Mouse (Mus musculus) lung, adult 2 months (tissue): ENCODE measurements around the gene Ccnb1. TPM values are rescaled to one million over a fixed set of nuclear protein-coding genes. Genes with fewer than 3 reads are reported as not detected.
"Not testable (repeated sequence)": the region's sequence is repeated elsewhere in the genome, so short reads cannot be mapped to it uniquely, and the experiment has no call there.

Experiments used
- DNase-seq: peaks from one replicate; pipeline ENCODE4 v3.0.0; 2022
- H3K4me1 ChIP-seq: fragments of 200-500 bp; 2 replicates; pipeline ENCODE4 v1.6.1; 2011; ENCODE audit warnings: low read length; ENCODE audit not compliant: control insufficient read depth, insufficient read depth
- H3K4me3 ChIP-seq: fragments of 200-500 bp; replicated peaks from 2 replicates; pipeline ENCODE3; 2011; ENCODE audit warnings: low read depth, mild to moderate bottlenecking, control low read depth, low read length; ENCODE audit errors: extremely low read depth
- CTCF ChIP-seq: fragments of 200-500 bp; IDR thresholded peaks from 2 replicates; pipeline ENCODE4 v1.5.1; 2011; ENCODE audit warnings: mild to moderate bottlenecking, low read length, control low read depth; ENCODE audit not compliant: insufficient read depth
- POLR2A ChIP-seq: fragments of 200-500 bp; IDR thresholded peaks from 2 replicates; pipeline ENCODE4 v1.6.1; 2011; ENCODE audit warnings: low read depth, mild to moderate bottlenecking, control low read depth, low read length, borderline replicate concordance; ENCODE audit errors: extremely low read depth
- WGBS: fragments of 180-500 bp; shearing (Covaris S2); methylation state at CpG from one replicate; pipeline ENCODE4 v1.1.7; 2018; 5-methylcytosine and 5-hydroxymethylcytosine counted together
- polyA plus RNA-seq: library from polyadenylated mRNA; depleted of rRNA; stranded (reverse); fragments of >200 nt; gene quantifications from 2 replicates; pipeline ENCODE4 v1.2.3, GENCODE M21; 2012

Gene Ccnb1
- polyA plus RNA-seq, 1 experiment, result 3.2 TPM

DNA sequence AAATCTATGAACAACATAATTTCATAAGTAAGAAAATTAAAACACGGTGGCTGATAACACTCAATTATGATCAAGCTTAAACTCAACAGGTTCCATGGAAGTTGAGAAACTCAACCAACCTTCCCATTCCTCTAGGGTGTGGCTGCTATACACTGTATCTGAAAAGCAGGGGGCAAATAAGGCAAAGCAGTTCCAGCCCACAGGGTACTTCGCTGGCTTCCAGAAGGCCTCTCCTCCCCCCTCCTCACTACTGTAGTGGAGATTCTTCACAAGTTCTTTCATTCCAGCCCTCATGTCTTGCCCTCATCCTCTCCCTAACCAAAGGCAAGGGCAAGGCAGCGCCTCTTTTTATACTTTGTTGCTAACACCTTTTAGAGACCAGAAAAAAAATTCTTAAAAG is 37.5 kb upstream of the Ccnb1 start:
- Histone ChIP-seq H3K4me3 (no peak overlapping the region), H3K4me1 (no peaks in the 10 kb centered on the region)
- no peak for DNase-seq
- 92% methylated on average over 3 of the region's 3 CpGs for WGBS
- TF ChIP-seq CTCF (no peak), POLR2A (no peak)

DNA sequence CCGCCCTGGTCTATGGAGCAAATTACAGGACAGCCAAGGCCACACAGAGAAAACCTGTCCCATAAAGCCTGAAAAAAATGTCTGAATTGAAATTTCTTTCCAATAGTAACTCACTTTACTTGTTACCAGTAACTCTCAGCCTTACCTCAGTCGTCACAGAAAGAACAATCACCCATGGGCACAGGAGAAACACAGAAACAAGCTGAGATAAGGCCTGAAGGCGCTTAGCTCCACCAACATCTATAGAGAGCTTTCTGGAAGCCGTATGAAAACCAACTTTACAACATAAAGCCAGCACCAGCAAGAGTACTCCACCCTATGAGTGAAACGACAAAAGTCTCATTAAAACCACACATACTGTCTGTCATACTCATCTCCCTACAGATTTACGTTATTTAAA is 28.1 kb upstream of the Ccnb1 start:
- DNase-seq, result no peak
- WGBS, result 91% methylated on average over 6 of the region's 6 CpGs
- TF ChIP-seq CTCF (no peak), POLR2A (no peak)
- H3K4me3 ChIP-seq, result no peak overlapping the region
- H3K4me1 ChIP-seq, result no peaks in the 10 kb centered on the region

DNA sequence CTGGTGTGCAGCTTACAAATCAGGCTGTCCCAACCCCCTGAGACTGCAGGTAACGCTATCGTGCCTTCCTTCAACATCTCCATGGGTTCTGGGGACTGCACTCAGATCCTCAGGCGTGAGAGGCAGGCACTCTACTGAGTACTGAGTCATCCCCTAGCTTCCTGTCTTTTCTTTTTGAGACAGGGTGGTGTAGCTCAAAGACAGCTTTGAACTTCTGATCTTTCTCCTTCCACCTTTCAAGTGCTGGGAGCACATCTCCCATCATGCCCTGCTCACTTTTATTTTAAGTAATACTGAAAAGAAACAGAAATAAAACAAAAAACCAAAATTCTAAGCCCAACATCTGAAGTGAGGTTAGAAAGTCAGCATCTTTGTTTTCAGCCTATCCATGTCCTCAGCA is 19.4 kb upstream of the Ccnb1 start:
- WGBS, result 93% methylated on average over 3 of the region's 3 CpGs

DNA sequence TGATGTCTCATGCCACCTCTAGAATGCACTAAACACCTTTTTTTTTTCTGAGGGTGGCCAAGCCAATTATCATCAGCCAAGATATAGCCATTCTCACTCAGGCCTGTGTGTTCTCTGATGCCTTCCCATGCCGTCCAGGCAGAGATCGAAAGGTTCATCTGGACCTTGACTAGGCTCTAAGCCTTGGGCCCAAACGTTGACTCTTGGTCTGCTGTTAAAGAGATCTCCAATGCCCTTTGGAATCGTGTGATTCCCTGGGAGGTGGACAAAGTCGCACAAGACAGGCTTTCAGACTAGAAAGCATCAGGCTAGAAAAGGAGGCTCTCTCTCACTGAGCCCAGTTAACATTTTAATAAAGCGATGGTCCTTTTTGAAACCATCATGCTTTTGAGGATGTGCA is 10.8 kb upstream of the Ccnb1 start:
- TF ChIP-seq POLR2A (no peak), CTCF (no peak)
- Histone ChIP-seq H3K4me1 (no peaks in the 10 kb centered on the region), H3K4me3 (no peak overlapping the region)
- DNase-seq, result no peak
- WGBS, result 84% methylated on average over 6 of the region's 6 CpGs

More for the DNA sequence above, 19.4 kb upstream of the Ccnb1 start:
- TF ChIP-seq CTCF (no peak), POLR2A (no peak)
- no peak overlapping the region for H3K4me3 ChIP-seq
- no peaks in the 10 kb centered on the region for H3K4me1 ChIP-seq
- DNase-seq, result no peak

DNA sequence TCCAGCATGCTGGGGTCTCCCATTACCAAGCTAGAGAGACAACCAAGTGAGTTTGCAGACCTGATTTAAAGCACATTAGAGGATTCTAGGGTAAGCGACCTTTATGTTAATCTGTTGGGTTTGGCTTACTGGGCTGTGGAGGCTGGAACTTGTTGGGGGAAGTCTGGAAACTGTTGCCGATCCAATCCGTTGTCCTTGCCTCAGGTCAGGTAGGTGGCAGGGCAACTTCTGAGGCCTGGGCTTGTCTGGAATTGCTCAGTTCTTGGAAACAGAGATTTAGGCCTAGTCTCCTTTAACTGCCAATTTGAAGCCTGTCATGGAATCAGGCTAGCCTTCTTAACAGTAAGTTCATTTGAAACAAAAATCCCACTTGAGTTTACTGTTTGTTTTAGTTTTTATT is 2.7 kb upstream of the Ccnb1 start:
- no peak overlapping the region for H3K4me3 ChIP-seq
- 83% methylated on average over 3 of the region's 3 CpGs for WGBS
- TF ChIP-seq CTCF, result no peak
- TF ChIP-seq POLR2A, result no peak
- DNase-seq, result no peak
- peaks cover 2% of the 10 kb centered on the region; the same call in 1 of the 2 replicates for H3K4me1 ChIP-seq

GRCm38 (mm10) chr13:100788057-100788456 is 1.7 kb upstream of the Ccnb1 start:
- DNase-seq, H3K4me3 ChIP-seq, H3K4me1 ChIP-seq: not testable (repeated sequence)
- 95% methylated on average over 12 of the region's 14 CpGs for WGBS

- DNase-seq, result peak; percentile 12
- H3K4me1 ChIP-seq, result peaks cover 2% of the 10 kb centered on the region; the same call in 1 of the 2 replicates
- TF ChIP-seq CTCF, result no peak
- no peak for TF ChIP-seq POLR2A
- no peak overlapping the region for H3K4me3 ChIP-seq
- WGBS, result 72% methylated on average over 6 of the region's 6 CpGs
Observed at GRCm38 (mm10) chr13:100787316-100788010, 1.1 kb upstream of the Ccnb1 start.

DNA sequence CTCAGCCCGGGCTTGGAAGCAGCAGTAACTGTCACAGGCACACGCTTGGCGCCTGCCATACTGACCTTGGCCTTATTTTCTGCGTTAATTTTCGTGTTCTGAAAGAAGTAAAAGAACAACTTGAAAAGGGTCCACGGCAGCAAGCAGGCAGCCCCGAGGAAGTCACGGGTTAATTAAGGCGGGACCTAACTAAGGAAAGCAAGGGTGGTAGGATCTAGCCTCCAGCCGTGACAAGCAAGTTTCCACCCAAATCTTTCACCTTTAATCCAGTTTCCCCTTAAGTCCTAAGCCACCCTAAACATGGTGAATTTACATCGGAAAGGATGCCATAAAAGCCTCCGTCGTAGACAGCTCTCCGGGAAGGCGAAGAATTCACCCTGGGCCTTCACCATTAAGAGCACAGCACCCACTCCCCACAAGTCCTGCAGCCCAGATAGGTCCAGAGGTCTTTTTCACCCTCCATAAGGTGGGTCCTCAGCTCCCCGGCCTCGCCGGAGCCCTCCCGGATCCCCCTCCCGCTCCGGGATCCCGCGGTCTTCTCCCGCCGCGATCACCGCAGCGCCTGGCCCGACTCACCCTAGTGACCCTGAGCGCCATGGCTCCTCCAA is 460 bp downstream of the Ccnb1 start:
- peaks cover 2% of the 10 kb centered on the region; the same call in 1 of the 2 replicates for H3K4me1 ChIP-seq
- no peak for DNase-seq

GRCm38 (mm10) chr13:100777491-100777890 is 8.9 kb downstream of the Ccnb1 start:
- DNase-seq, result no peak
- H3K4me3 ChIP-seq, result no peak overlapping the region
- WGBS, result 61% methylated on average over 3 of the region's 3 CpGs
- TF ChIP-seq POLR2A (no peak), CTCF (no peak)
- peaks cover 2% of the 10 kb centered on the region; the same call in 1 of the 2 replicates for H3K4me1 ChIP-seq

More for the DNA sequence above, 460 bp downstream of the Ccnb1 start:
- H3K4me3 ChIP-seq, result peak overlapping the region; percentile 46
- whole genome bisulfite sequencing, result under 1% methylated on average over 30 of the region's 30 CpGs
- TF ChIP-seq POLR2A (no peak), CTCF (no peak)

DNA sequence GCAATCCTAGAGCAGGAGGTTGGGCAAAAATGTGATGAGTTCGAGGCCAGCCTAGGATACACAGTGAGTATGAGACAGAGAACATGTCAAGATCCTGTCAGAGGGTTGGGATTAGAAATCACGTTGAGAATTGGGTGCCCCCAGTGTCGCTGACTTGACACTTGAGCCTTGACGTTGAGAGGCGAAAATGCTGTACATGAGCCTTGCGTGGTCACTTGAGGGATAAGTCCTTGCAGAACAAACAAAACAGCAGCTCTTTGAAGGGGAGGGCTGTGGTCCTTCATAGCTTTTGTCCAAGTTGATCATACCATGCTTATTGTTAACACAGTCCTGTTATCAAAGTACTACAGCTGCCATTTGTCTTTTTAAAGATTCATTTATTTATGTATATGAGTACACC is 9.7 kb downstream of the Ccnb1 start:
- Histone ChIP-seq H3K4me1 (peaks cover 2% of the 10 kb centered on the region; the same call in 1 of the 2 replicates), H3K4me3 (no peak overlapping the region)
- 55% methylated on average over 6 of the region's 6 CpGs for WGBS
- no peak for DNase-seq
- TF ChIP-seq POLR2A (no peak), CTCF (no peak)

DNA sequence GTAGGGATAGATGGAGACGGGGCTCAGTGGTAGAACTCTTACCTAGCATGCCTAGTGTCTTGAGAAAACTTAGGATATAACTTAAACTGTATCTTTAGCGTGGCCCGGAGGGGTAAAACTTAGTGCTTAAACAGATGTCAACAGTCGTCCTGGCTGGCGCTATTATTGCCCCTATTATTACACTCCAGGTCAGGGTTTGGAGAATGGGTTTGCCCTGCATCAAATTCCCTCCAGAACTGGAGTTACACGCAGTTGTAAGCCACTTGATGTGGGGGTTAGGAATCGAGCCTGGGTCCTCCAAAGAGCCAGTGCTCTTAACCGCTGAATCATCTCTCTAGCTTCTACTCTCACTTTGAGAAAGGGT is 10.3 kb downstream of the Ccnb1 start:
- TF ChIP-seq POLR2A (no peak), CTCF (no peak)
- no peak for DNase-seq
- peak overlapping the region; percentile 67 for H3K4me3 ChIP-seq
- H3K4me1 ChIP-seq, result peaks cover 2% of the 10 kb centered on the region; the same call in 1 of the 2 replicates
- 8% methylated on average over 8 of the region's 8 CpGs for WGBS
